Mouse (Mus musculus) MEL (cell line): ENCODE results near the gene Tmtc4. TPM values are rescaled to one million over a fixed set of nuclear protein-coding genes. Genes with fewer than 3 reads are reported as not detected.

Experiments used
- DNase-seq: peaks from one replicate; pipeline ENCODE4 v3.0.0; 2011; ENCODE audit warnings: low read depth, low spot score
- H3K27ac ChIP-seq: 2 replicates; pipeline ENCODE4 v1.5.1; 2012; ENCODE audit warnings: low read depth, mild to moderate bottlenecking, control low read depth, low read length, moderate library complexity; ENCODE audit not compliant: control insufficient read depth
- H3K27me3 ChIP-seq, 2 experiments: fragments of 150-350 bp in 1 of 2; sonication (generic) in 1 of 2; 2 replicates each; pipeline ENCODE4 v1.6.1; 2012; ENCODE audit warnings: low read length in 2 of 2, mild to moderate bottlenecking in 2 of 2, improper control_type of control experiment in 1 of 2, moderate library complexity in 1 of 2; ENCODE audit not compliant: insufficient read depth in 2 of 2, control insufficient read depth in 1 of 2
- H3K36me3 ChIP-seq, 2 experiments: 2 replicates each; pipeline ENCODE4 v1.6.1; 2012 to 2014; ENCODE audit warnings: low read length in 2 of 2, improper control_type of control experiment in 1 of 2, inconsistent platforms in 1 of 2, mild to moderate bottlenecking in 1 of 2; ENCODE audit not compliant: insufficient read depth in 2 of 2, control insufficient read depth in 1 of 2
- H3K4me1 ChIP-seq, 2 experiments: fragments of 150-350 bp in 1 of 2; sonication (generic) in 1 of 2; 2 replicates each; pipeline ENCODE4 v1.6.1; 2012; ENCODE audit warnings: low read length in 2 of 2, improper control_type of control experiment in 1 of 2, mild to moderate bottlenecking in 1 of 2; ENCODE audit not compliant: insufficient read depth in 2 of 2, control insufficient read depth in 1 of 2
- H3K4me3 ChIP-seq, 2 experiments: fragments of 150-350 bp in 1 of 2; sonication (generic) in 1 of 2; 2 replicates each; pipeline ENCODE4 v1.5.1; 2012; ENCODE audit warnings: low read depth in 2 of 2, low read length in 2 of 2, mild to moderate bottlenecking in 2 of 2, moderate library complexity in 2 of 2, control low read depth in 1 of 2, improper control_type of control experiment in 1 of 2; ENCODE audit not compliant: control insufficient read depth in 1 of 2, insufficient read depth in 1 of 2
- H3K79me2 ChIP-seq: 2 replicates; pipeline ENCODE4 v1.6.1; 2012; ENCODE audit warnings: mild to moderate bottlenecking, low read length, moderate library complexity; ENCODE audit not compliant: control insufficient read depth, poor library complexity, insufficient read depth
- H3K9ac ChIP-seq: 2 replicates; pipeline ENCODE4 v1.6.1; 2012; ENCODE audit warnings: low read depth, mild to moderate bottlenecking, control low read depth, low read length, moderate library complexity; ENCODE audit not compliant: control insufficient read depth, poor library complexity, severe bottlenecking
- H3K9me3 ChIP-seq: fragments of 150-350 bp; sonication (generic); replicated peaks from 2 replicates; pipeline ENCODE4 v1.6.1; 2012; ENCODE audit warnings: mild to moderate bottlenecking, low read length, improper control_type of control experiment, moderate library complexity; ENCODE audit not compliant: insufficient read depth
- CHD1 ChIP-seq: IDR thresholded peaks from 2 replicates; pipeline ENCODE4 v1.6.1; 2012; ENCODE audit warnings: low read depth, mild to moderate bottlenecking, inconsistent platforms, low read length, improper control_type of control experiment
- CTCF ChIP-seq, 3 experiments: IDR thresholded peaks in 2 of 3; conservative IDR thresholded peaks in 1 of 3; 2 replicates each; pipeline ENCODE4 v1.5.1; 2011 to 2012; ENCODE audit warnings: low read length in 3 of 3, low read depth in 2 of 3, mild to moderate bottlenecking in 2 of 3, improper control_type of control experiment in 1 of 3, inconsistent platforms in 1 of 3, mixed read lengths in 1 of 3, moderate library complexity in 1 of 3; ENCODE audit not compliant: control insufficient read depth in 1 of 3, insufficient read depth in 1 of 3, poor library complexity in 1 of 3, severe bottlenecking in 1 of 3
- E2F4 ChIP-seq: IDR thresholded peaks from 2 replicates; pipeline ENCODE4 v1.6.1; 2011; ENCODE audit warnings: low read depth, low read length, improper control_type of control experiment, borderline replicate concordance
- MAX ChIP-seq: IDR thresholded peaks from 2 replicates; pipeline ENCODE4 v1.6.1; 2011; ENCODE audit warnings: low read length, improper control_type of control experiment
- MAZ ChIP-seq: IDR thresholded peaks from 2 replicates; pipeline ENCODE4 v1.6.1; 2012; ENCODE audit warnings: low read depth, mild to moderate bottlenecking, inconsistent platforms, low read length, improper control_type of control experiment
- MEF2A ChIP-seq: IDR thresholded peaks from 2 replicates; pipeline ENCODE4 v1.6.1; 2014; ENCODE audit warnings: low read depth, mild to moderate bottlenecking, inconsistent platforms, low read length, improper control_type of control experiment; ENCODE audit not compliant: poor library complexity, insufficient replicate concordance, severe bottlenecking; ENCODE audit errors: extremely low read depth
- NELFE ChIP-seq: IDR thresholded peaks from 2 replicates; pipeline ENCODE4 v1.6.1; 2011; ENCODE audit warnings: low read depth, low read length, improper control_type of control experiment
- NRF1 ChIP-seq: IDR thresholded peaks from 2 replicates; pipeline ENCODE4 v1.6.1; 2014; ENCODE audit warnings: low read depth, mild to moderate bottlenecking, inconsistent platforms, low read length, improper control_type of control experiment, moderate library complexity; ENCODE audit not compliant: poor library complexity, insufficient read depth, severe bottlenecking
- POLR2A ChIP-seq, 2 experiments: IDR thresholded peaks; 2 replicates each; pipeline ENCODE4 v1.6.1; 2011 to 2012; ENCODE audit warnings: low read length in 2 of 2, mild to moderate bottlenecking in 2 of 2, control low read depth in 1 of 2, improper control_type of control experiment in 1 of 2, low read depth in 1 of 2, moderate library complexity in 1 of 2; ENCODE audit not compliant: control insufficient read depth in 1 of 2, insufficient read depth in 1 of 2, poor library complexity in 1 of 2
- POLR2AphosphoS2 ChIP-seq: IDR thresholded peaks from 2 replicates; pipeline ENCODE4 v1.6.1; 2011; ENCODE audit warnings: low read length, improper control_type of control experiment
- RCOR1 ChIP-seq: IDR thresholded peaks from 2 replicates; pipeline ENCODE4 v1.6.1; 2012; ENCODE audit warnings: low read depth, mild to moderate bottlenecking, inconsistent platforms, low read length, improper control_type of control experiment
- SIN3A ChIP-seq: IDR thresholded peaks from 2 replicates; pipeline ENCODE4 v1.6.1; 2012; ENCODE audit warnings: low read length, improper control_type of control experiment, inconsistent platforms
- TAL1 ChIP-seq: IDR thresholded peaks from 2 replicates; pipeline ENCODE4 v1.6.1; 2012; ENCODE audit warnings: mild to moderate bottlenecking, inconsistent platforms, low read length, moderate library complexity, mixed read lengths
- TBP ChIP-seq: IDR thresholded peaks from 2 replicates; pipeline ENCODE4 v1.8.0; 2011; ENCODE audit warnings: low read depth, low read length, improper control_type of control experiment
- ZC3H11A ChIP-seq: IDR thresholded peaks from 2 replicates; pipeline ENCODE4 v1.6.1; 2012; ENCODE audit warnings: low read depth, mild to moderate bottlenecking, inconsistent platforms, low read length, improper control_type of control experiment
- ZMIZ1 ChIP-seq: IDR thresholded peaks from 2 replicates; pipeline ENCODE4 v1.6.1; 2012; ENCODE audit warnings: low read depth, mild to moderate bottlenecking, inconsistent platforms, low read length, improper control_type of control experiment, moderate library complexity
- ZNF384 ChIP-seq: IDR thresholded peaks from 2 replicates; pipeline ENCODE4 v1.6.1; 2012; ENCODE audit warnings: low read depth, mild to moderate bottlenecking, inconsistent platforms, low read length, improper control_type of control experiment
- polyA plus RNA-seq, 2 experiments: library from polyadenylated mRNA; stranded (reverse) in 1 of 2; unstranded in 1 of 2; fragments of >175 nt in 1 of 2; fragments of >200 nt in 1 of 2; gene quantifications; 2 replicates each; pipeline versions ENCODE4 v1.2.1 to v1.2.4; 2012; ENCODE audit warnings: low replicate concordance in 2 of 2, low read depth in 1 of 2; ENCODE audit not compliant: insufficient read length in 2 of 2, insufficient read depth in 1 of 2, missing spikeins in 1 of 2
- total RNA-seq: library from RNA; depleted of rRNA; stranded (reverse); fragments of 300-350 nt; gene quantifications from 2 replicates; pipeline ENCODE4 v1.2.3, GENCODE M21; 2012

Tmtc4 gene
- total and polyA plus RNA-seq, 3 experiments, result 10.4 to 11.5 TPM; not detected in 1

DNA sequence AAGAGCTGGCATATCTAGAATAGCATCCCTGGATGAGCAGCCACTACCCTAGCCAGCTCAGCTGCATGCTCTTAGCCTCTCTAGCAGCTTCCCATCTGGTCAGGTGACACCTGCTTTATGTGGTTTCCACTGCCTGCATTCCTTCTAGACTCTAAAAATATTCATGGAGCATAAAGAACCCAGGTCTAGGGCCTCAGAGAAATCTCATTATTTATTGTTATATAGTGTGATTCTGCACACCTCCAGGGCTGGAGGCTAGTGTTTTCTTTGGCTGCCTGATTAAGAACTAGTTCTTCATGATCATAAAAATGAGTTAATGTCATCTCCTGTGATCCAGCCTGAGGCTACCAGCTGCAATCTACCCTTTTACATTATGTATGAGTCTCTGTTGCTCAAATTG is 39.1 kb upstream of the Tmtc4 start:
- no peak for TF ChIP-seq E2F4
- no peak for TF ChIP-seq SIN3A
- TF ChIP-seq POLR2AphosphoS2, result no peak
- TF ChIP-seq POLR2A (IDR thresholded peaks at IDR 0.05; ENCODE audit: control insufficient read depth in 1 of 2, insufficient read depth in 1 of 2, low read depth in 1 of 2, low read length in 2 of 2, poor library complexity in 1 of 2), result no peak
- no peak for TF ChIP-seq ZMIZ1
- no peak for TF ChIP-seq MAZ
- TF ChIP-seq ZC3H11A, result no peak
- no peak for TF ChIP-seq ZNF384
- no peak for TF ChIP-seq MAX
- no peak for TF ChIP-seq NELFE
- no peak for TF ChIP-seq CHD1
- no peak for TF ChIP-seq NRF1
- Histone ChIP-seq H3K4me1 (no peaks in the 10 kb centered on the region), H3K4me3 (no peak overlapping the region), H3K27ac (no peak overlapping the region), H3K9ac (no peak overlapping the region), H3K36me3 (no peaks in the 10 kb centered on the region), H3K79me2 (no peaks in the 10 kb centered on the region), H3K27me3 (peaks cover 2 to 5% of the 10 kb centered on the region in 2 experiments; a peak in 3 of 4 replicates), H3K9me3 (no peaks in the 10 kb centered on the region)
- DNase-seq, result no peak

DNA sequence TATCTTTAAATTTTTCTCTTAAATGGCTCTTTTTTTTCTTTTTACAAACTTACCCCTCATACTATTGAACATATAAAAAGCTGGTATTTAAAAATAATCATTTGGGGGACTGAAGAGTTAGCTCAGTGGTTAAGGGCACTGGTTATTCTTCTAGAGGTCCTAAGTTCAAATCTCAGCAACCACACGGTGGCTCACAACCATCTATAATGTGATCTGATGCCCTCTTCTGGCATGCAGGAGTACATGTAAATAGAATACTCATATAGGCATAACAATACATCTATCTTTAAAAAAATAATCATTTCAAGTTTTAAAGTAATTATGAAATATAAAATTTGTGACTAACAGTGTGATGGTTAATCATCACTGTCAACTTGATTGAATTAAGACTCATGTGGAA is 32.5 kb upstream of the Tmtc4 start:
- Histone ChIP-seq H3K9ac (no peak overlapping the region), H3K27ac (no peak overlapping the region), H3K27me3 (peaks cover 4 to 5% of the 10 kb centered on the region in 2 experiments; a peak in 3 of 4 replicates), H3K4me1 (no peaks in the 10 kb centered on the region), H3K4me3 (no peak overlapping the region), H3K36me3 (no peaks in the 10 kb centered on the region), H3K79me2 (no peaks in the 10 kb centered on the region), H3K9me3 (no peaks in the 10 kb centered on the region)
- DNase-seq, result no peak
- TF ChIP-seq E2F4 (no peak), MEF2A (no peak), RCOR1 (no peak), POLR2AphosphoS2 (no peak), TAL1 (no peak), CTCF (IDR thresholded peaks at IDR 0.05 in 2 of 3, conservative IDR thresholded peaks at IDR 0.05 in 1 of 3; ENCODE audit: control insufficient read depth in 1 of 3, insufficient read depth in 1 of 3, low read depth in 2 of 3, low read length in 3 of 3, poor library complexity in 1 of 3, severe bottlenecking in 1 of 3) (no peak), TBP (no peak), NRF1 (no peak)
